Mouse (Mus musculus) T-helper 17 cell (primary cell): Measurements from ENCODE around the gene 4931429L15Rik.

Source experiments
- in situ Hi-C, 2 experiments: fragments of 300-600 bp; cut with MboI, MseI; formaldehyde crosslinking; loops; 1 replicate in 1 of 2; 2 replicates in 1 of 2; pipeline ENCODE4 v1.15.1; 2025; ENCODE audit warnings: high pct_unique_total_duplicates in 2 of 2

The 4931429L15Rik gene

GRCm38 (mm10) chr9:46327706-46328571 lies 8.2 kb upstream of the 4931429L15Rik start:
- in situ Hi-C loops, result no loop called here

GRCm38 (mm10) chr9:46326694-46327405 lies 7.1 kb upstream of the 4931429L15Rik start:
- in situ Hi-C loops, result no loop called here

DNA sequence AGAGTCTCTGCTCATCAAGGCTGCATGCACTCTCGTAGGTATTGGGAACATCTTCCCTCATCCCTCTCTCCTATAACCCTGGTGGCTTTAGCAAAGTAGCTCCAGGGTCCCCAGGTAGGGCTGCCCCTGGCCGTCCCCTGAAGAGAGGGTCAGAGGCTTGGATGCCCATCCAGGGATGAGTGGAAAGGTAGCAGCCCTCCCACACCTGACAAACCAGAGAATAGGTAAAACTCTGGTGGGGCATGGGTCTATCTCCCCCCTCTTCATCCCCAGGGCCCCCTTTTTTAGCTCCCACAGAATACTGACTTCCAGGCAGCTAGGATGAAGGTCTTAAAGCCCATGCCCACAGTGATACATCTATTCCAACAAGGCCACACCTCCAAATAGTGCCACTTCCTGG lies 675 bp upstream of the 4931429L15Rik start:
- in situ Hi-C loops, result no loop called here

- in situ Hi-C loops, result no loop called here
Measured at GRCm38 (mm10) chr9:46317957-46318356, 1.8 kb downstream of the 4931429L15Rik start.

GRCm38 (mm10) chr9:46316909-46317308 lies 2.9 kb downstream of the 4931429L15Rik start:
- in situ Hi-C loops, result no loop called here

DNA sequence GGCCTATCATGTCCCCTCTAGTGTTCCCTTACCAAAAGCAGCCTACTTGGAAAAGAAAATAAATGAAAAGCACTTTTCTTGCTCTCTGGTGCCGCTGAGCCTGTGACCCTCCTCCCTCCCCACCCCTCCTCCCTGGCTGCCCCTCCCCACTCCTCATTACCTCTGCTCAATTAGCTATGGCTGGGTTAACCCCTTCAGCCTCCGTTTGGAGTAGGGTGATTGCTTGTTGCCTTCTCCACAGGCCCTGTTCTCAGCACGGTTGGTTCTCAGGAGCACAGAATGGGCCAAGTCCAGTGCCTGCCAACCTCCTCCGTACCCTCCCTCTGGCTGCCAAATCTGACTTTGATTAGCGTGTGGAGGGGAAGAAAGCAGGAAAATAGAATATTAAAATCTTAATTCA lies 3.4 kb downstream of the 4931429L15Rik start:
- in situ Hi-C loops, result no loop called here

DNA sequence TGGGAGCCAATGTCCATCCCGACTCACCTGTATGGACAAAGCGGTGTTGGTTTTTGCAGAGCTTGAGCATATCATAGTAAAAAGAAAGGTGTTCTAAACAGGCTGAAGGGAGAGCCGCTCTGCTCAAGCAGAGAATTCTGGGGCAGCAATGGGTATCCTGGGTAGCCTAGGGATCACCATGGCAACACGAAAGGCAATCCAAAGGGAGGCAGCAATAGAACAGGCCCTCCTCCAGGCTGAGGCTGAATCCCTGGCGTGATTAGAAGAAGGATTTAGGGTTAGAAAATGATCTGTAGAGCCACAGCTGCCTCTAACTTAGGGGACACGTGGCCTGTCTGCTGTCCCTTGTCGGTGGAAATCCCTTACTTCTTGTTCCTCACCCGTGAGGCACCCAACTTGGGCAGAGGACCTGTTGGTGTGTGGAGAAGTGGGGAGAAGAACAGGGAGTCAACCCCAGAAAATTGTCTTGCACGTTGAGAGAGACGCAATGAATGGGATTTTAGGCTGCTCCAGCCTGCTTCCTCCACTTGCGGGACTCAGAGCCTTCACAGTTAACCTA lies 3.9 kb downstream of the 4931429L15Rik start:
- in situ Hi-C loops, result no loop called here

GRCm38 (mm10) chr9:46314921-46315320 lies 4.9 kb downstream of the 4931429L15Rik start:
- in situ Hi-C loops, result no loop called here

GRCm38 (mm10) chr9:46314507-46314906 lies 5.3 kb downstream of the 4931429L15Rik start:
- in situ Hi-C loops, result no loop called here

DNA sequence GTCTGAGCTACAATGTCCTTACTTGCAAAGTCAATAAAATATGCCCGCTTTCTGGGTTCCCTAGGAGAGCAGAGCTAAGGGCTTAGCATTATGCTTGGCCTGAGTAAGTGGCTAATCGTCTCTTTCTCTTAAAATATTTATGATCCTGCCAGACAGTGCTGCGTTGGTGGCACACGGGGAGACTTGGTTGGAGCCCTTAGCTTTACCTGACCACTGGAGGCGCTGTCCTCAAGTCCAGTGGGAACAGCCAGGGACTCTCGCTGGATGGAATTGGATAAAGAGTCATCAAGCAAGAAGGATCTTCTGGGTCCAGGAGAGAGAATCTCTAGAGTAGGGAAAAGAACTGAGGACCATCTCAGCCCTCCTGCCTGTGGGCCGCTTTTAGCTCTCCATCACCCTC lies 10.7 kb downstream of the 4931429L15Rik start:
- in situ Hi-C loops, result no loop called here

- in situ Hi-C loops, result no loop called here
Measured at GRCm38 (mm10) chr9:46302142-46302541, 17.6 kb downstream of the 4931429L15Rik start.

DNA sequence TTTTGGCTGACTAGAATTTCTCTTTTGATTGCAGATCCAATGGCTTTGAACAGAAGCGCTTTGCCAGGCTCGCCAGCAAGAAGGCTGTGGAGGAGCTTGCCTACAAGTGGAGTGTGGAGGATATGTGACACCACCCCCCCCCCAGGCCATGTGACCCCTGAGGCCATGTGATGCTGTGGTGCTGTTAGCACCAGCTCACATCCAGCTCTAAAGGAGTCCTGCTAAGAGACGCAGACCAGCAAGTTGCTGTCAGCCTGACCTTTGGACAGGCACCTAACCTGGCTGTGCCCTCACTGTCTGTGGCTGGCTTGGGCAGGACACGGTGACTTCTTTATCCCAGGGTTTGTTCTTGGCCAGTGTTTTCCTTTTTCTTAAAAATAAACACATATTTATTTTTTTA lies 21.4 kb downstream of the 4931429L15Rik start:
- in situ Hi-C loops, result no loop called here

- in situ Hi-C loops, result no loop called here
Measured at GRCm38 (mm10) chr9:46282631-46283436, 37.0 kb downstream of the 4931429L15Rik start, which contains the start of gene Bud13. TSS of gene Bud13 (plus strand) at chr9:46283008.

DNA sequence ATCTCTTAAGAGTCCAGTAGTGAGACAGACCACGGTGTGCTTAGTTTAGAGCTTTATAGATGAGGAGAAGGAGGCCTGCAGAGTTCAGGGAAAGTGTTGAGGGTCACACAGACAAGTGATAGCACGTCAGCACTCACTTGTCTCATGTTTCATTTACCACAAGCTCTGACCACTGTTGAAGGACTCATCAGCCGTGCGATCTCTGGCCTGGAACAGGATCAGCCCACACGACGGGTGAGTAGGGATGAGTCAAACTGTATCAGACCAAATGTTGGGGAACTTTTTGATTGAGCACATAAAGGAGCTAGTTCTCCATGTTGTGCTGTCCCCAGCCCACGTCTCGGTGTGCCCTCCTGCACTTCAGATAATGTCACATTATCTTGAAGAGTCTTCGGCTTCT lies 45.3 kb downstream of the 4931429L15Rik start:
- in situ Hi-C loops, result no loop called here

GRCm38 (mm10) chr9:46272677-46273454 lies 46.9 kb downstream of the 4931429L15Rik start, which contains the start of gene Zpr1:
TSS of gene Zpr1 (plus strand) at chr9:46273064.
- in situ Hi-C loops, result no loop called here

- in situ Hi-C loops, result no loop called here
Measured at GRCm38 (mm10) chr9:46272070-46272469, 47.7 kb downstream of the 4931429L15Rik start.

- in situ Hi-C loops, result no loop called here
Measured at GRCm38 (mm10) chr9:46270782-46271181, 49.0 kb downstream of the 4931429L15Rik start.

DNA sequence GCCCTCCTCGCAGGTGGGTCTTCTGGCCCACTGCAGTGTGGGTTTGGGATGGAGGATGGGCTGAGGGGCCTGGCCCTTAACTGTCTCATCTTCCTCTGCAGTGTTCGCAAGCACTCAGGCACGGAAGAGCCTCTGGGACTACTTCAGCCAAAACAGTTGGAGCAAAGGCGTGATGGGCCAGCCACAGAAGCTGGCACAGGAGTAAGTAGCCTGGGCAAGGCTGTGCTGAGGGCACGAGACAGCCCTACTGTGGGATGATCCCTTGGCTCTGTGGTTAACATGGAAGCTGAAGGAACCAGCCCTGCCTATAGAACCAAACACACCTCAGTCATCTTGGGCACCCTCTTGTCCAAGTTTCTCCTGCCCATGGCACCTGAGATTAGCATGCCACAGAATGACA lies 50.7 kb downstream of the 4931429L15Rik start:
- in situ Hi-C loops, result no loop called here

DNA sequence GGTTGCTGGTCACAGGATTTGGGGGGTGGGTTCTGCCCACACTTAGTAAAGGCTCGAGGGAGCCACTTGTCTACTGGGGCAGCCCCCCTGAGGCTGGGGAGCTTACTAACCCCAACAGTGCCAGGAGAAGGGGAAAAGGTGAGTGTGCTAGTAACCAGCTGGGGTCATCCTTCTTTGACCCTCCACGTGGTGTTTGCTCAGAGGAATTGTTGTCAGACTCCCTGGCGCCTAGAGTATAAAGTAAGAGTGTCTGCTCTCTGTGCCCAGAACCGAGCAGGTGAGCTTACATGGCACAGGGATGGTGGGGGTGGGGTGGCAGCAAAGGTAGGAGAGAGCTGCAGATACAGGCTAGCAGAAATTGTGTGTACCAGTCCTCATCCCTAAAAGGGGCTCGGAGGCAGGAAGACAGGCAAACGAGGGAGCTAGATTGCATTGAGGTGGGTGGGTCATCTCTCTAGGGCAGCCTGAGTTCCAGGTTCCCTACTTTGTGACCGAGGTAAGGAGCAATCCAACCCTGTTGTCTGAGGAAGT lies 51.4 kb downstream of the 4931429L15Rik start, which contains the start of gene Apoa5:
Apoa5 (plus strand) TSS at position 291 of the 531 bp plus-strand sequence.
- in situ Hi-C loops, result no loop called here

DNA sequence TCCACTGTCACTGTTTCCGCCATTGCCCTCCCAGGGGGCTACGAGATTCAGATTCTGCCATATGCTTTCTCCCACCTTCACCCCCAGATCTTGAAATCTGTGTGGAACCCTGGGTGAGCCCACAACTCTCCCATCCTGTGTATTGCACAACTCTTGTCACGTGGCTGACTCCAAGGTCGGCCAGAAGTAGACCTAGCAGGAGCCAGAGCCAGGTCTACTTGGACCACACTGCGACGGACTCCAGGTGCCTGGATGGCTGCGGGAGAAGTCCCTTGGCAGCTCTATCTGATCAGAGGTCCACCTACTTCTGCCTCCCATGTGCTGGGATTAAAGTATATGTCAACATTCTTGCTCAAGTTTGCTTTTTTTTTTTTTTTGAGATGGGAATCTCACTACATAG lies 58.7 kb downstream of the 4931429L15Rik start:
- in situ Hi-C loops, result no loop called here
